Mouse (Mus musculus): ENCODE data around the gene Ddx10. TPM values are rescaled to one million over a fixed set of nuclear protein-coding genes. Genes with fewer than 3 reads are reported as not detected.
A peak's percentile ranks its signal among the peaks of the same experiment; 100 is the strongest.
"Not testable (repeated sequence)": the region's sequence is repeated elsewhere in the genome, so short reads cannot be mapped to it uniquely, and the experiment has no call there.

The Ddx10 gene
- polyA plus RNA-seq, 1 experiment from 2014 or later = 24.1 TPM

DNA sequence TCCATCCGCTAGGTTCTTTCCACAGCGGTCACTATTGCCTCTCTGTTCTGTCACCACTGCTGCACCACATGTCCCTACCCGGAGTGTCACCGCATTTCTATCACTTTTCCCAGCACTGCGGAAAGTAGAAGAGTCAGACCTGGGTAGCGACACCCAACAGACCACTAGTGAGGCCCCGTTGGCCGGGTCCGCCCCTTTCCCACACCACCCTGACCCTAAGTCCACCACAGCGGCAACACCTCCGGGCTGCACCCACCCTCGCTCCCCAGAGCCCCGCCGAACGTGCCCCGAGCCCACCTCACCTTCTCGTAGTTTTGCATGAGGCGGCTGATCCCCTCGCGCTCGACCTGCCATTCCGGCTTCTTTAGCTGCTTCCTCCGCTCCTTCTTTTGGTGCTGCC is 337 bp downstream of the Ddx10 start:
- peak; percentile 48 for ATAC-seq (ENCODE audit: insufficient read depth, low FRiP score)
- Histone ChIP-seq H3K27me3 (ENCODE audit: control insufficient read depth, insufficient read depth, low read length) (no peaks in the 10 kb centered on the region), H3K9me3 (replicated peaks; ENCODE audit: control insufficient read depth, low read length) (no peaks in the 10 kb centered on the region), H3K27ac (ENCODE audit: low read length) (0 out of 2 replicates have a peak overlapping the region, but pooled peaks have one; percentile 22), H3K36me3 (ENCODE audit: control insufficient read depth, insufficient read depth, low read length) (no peaks in the 10 kb centered on the region), H3K9ac (ENCODE audit: low read length) (peak overlapping the region; percentile 83), H3K4me3 (replicated peaks; ENCODE audit: low read length) (peak overlapping the region; percentile 86), H3K4me2 (ENCODE audit: low read depth, low read length) (peak overlapping the region; percentile 89), H3K4me1 (ENCODE audit: control insufficient read depth, insufficient read depth, low read length) (peaks cover 5% of the 10 kb centered on the region)
- 0% methylated on average over 23 of the region's 23 CpGs for WGBS

DNA sequence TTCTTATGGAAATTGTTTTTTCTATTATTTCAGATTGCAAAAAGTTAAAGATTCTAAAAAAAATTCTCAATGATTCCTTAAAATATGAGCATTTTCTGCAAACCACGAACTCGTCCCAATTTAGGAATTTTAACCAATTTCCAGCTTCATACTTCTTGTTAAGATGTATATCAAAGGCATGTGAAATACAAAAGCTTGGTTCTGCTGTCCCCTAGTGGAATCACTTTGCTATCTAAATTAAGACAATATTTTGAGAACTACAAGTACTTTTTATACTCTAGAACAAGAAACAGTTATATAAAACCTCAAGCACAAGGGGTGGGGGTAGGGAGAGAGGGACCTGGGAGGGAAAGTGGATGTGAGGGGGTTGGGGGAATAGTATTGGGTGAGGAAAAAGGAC is 29.7 kb downstream of the Ddx10 start:
- no peak overlapping the region for H3K27ac ChIP-seq (ENCODE audit: low read length)
- H3K4me3 ChIP-seq (replicated peaks; ENCODE audit: low read length) = no peak overlapping the region
- H3K36me3 ChIP-seq (ENCODE audit: control insufficient read depth, insufficient read depth, low read length) = no peaks in the 10 kb centered on the region
- H3K4me2 ChIP-seq (ENCODE audit: low read depth, low read length) = no peak overlapping the region
- ATAC-seq (ENCODE audit: insufficient read depth, low FRiP score) = no peak
- no peaks in the 10 kb centered on the region for H3K9me3 ChIP-seq (replicated peaks; ENCODE audit: control insufficient read depth, low read length)
- whole genome bisulfite sequencing = 80% methylated on average over 2 of the region's 2 CpGs
- H3K27me3 ChIP-seq (ENCODE audit: control insufficient read depth, insufficient read depth, low read length) = no peaks in the 10 kb centered on the region
- no peak overlapping the region for H3K9ac ChIP-seq (ENCODE audit: low read length)
- no peaks in the 10 kb centered on the region for H3K4me1 ChIP-seq (ENCODE audit: control insufficient read depth, insufficient read depth, low read length)

DNA sequence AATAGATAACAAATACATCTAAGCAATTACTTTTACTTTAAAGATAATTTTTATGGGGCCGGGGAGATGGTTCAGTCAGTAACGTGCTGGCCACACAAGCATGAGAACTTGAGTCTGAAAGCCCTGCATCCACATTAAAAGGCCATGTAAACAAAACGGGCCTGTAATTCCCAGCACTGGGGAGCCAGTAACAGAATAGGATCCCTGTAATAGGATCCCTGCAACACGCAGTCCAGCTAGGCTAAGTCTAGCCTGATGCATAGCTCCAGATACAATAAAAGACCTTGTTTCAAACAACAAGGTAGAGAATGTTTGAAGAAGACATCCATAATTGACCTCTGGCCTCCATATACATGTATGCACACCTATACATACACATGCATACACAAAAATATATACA is 39.6 kb downstream of the Ddx10 start:
- ATAC-seq (ENCODE audit: insufficient read depth, low FRiP score) = no peak
- H3K4me3 ChIP-seq (replicated peaks; ENCODE audit: low read length) = no peak overlapping the region
- H3K27ac ChIP-seq (ENCODE audit: low read length) = no peak overlapping the region
- 72% methylated on average over 4 of the region's 4 CpGs for WGBS
- H3K27me3 ChIP-seq (ENCODE audit: control insufficient read depth, insufficient read depth, low read length) = no peaks in the 10 kb centered on the region
- no peaks in the 10 kb centered on the region for H3K9me3 ChIP-seq (replicated peaks; ENCODE audit: control insufficient read depth, low read length)
- H3K4me1 ChIP-seq (ENCODE audit: control insufficient read depth, insufficient read depth, low read length) = no peaks in the 10 kb centered on the region
- H3K4me2 ChIP-seq (ENCODE audit: low read depth, low read length) = no peak overlapping the region
- no peak overlapping the region for H3K9ac ChIP-seq (ENCODE audit: low read length)
- H3K36me3 ChIP-seq (ENCODE audit: control insufficient read depth, insufficient read depth, low read length) = peaks cover 4% of the 10 kb centered on the region; the same call in 1 of the 2 replicates

DNA sequence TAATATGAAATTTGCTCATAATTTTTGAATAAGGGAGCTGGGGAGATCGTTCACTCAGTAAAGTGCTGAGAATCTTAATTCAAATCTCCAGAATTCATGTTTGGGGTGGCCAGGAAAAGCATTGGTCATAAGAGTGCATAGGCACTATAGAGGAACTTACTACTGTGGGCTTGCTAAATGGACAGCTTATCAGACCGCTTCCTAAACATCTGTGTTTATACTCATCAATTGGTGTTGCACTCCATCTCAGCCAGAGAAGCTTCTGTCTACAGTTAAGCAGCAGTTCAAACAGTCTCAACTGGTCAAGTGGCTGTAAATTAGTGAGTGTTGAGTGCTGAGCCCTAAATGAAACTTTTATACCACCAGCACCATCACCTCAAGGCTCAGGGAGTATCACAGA is 73.3 kb downstream of the Ddx10 start:
- H3K4me2 ChIP-seq (ENCODE audit: low read depth, low read length) = no peak overlapping the region
- no peak for ATAC-seq (ENCODE audit: insufficient read depth, low FRiP score)
- H3K27ac ChIP-seq (ENCODE audit: low read length) = no peak overlapping the region
- H3K27me3 ChIP-seq (ENCODE audit: control insufficient read depth, insufficient read depth, low read length) = no peaks in the 10 kb centered on the region
- WGBS = 77% methylated on average over 2 of the region's 2 CpGs
- no peaks in the 10 kb centered on the region for H3K9me3 ChIP-seq (replicated peaks; ENCODE audit: control insufficient read depth, low read length)
- no peaks in the 10 kb centered on the region for H3K4me1 ChIP-seq (ENCODE audit: control insufficient read depth, insufficient read depth, low read length)
- H3K4me3 ChIP-seq (replicated peaks; ENCODE audit: low read length) = no peak overlapping the region
- no peaks in the 10 kb centered on the region for H3K36me3 ChIP-seq (ENCODE audit: control insufficient read depth, insufficient read depth, low read length)
- no peak overlapping the region for H3K9ac ChIP-seq (ENCODE audit: low read length)

DNA sequence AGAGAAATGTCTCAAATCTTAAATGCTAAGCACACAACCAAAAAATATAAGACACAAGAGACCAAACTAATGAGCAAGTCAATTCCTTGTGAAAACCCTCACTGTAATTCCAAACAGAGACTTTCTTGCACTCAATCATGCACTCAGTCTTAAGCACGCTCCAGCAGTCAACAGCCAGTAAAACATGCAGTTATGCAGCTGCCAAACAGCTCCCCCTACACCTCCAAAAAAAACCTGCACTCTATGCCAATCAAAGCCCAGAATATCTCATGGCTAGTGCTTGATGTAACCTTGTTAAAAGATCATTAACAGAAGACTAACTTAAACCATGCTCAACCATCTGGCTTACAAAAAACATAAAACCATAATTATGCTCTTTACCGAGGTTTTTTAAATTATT is 74.6 kb downstream of the Ddx10 start:
- H3K9me3 ChIP-seq (replicated peaks; ENCODE audit: control insufficient read depth, low read length) = no peaks in the 10 kb centered on the region
- ATAC-seq (ENCODE audit: insufficient read depth, low FRiP score) = no peak
- H3K36me3 ChIP-seq (ENCODE audit: control insufficient read depth, insufficient read depth, low read length) = no peaks in the 10 kb centered on the region
- no peaks in the 10 kb centered on the region for H3K27me3 ChIP-seq (ENCODE audit: control insufficient read depth, insufficient read depth, low read length)
- 47% methylated on average over 2 of the region's 2 CpGs for WGBS
- H3K4me2 ChIP-seq (ENCODE audit: low read depth, low read length) = no peak overlapping the region
- H3K27ac ChIP-seq (ENCODE audit: low read length) = no peak overlapping the region
- no peak overlapping the region for H3K4me3 ChIP-seq (replicated peaks; ENCODE audit: low read length)
- no peak overlapping the region for H3K9ac ChIP-seq (ENCODE audit: low read length)
- H3K4me1 ChIP-seq (ENCODE audit: control insufficient read depth, insufficient read depth, low read length) = no peaks in the 10 kb centered on the region

DNA sequence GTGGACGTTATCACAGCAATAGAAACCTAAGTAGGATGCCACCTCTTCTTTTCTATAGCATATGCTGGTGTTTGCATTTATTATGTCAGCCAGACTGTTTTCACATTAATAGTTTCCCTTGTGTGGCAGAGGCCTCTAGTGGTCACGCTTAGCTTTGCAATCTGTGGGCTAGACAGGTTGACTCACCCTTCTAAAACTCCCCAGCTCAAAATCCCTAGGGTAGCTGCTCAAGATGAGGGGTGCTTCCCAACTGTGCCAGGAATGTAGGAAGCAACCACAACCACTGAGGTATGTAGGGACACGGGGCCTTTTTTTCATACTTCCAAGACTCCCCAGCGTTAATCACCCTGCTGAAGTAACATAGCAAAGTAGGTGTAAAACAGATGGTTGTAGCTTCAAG is 103.6 kb downstream of the Ddx10 start:
- H3K9me3 ChIP-seq (replicated peaks; ENCODE audit: control insufficient read depth, low read length) = no peaks in the 10 kb centered on the region
- no peak for ATAC-seq (ENCODE audit: insufficient read depth, low FRiP score)
- no peak overlapping the region for H3K4me2 ChIP-seq (ENCODE audit: low read depth, low read length)
- H3K36me3 ChIP-seq (ENCODE audit: control insufficient read depth, insufficient read depth, low read length) = no peaks in the 10 kb centered on the region
- no peak overlapping the region for H3K9ac ChIP-seq (ENCODE audit: low read length)
- H3K27ac ChIP-seq (ENCODE audit: low read length) = no peak overlapping the region
- H3K4me1 ChIP-seq (ENCODE audit: control insufficient read depth, insufficient read depth, low read length) = no peaks in the 10 kb centered on the region
- no peaks in the 10 kb centered on the region for H3K27me3 ChIP-seq (ENCODE audit: control insufficient read depth, insufficient read depth, low read length)
- WGBS = 37% methylated on average over 4 of the region's 4 CpGs
- H3K4me3 ChIP-seq (replicated peaks; ENCODE audit: low read length) = no peak overlapping the region

DNA sequence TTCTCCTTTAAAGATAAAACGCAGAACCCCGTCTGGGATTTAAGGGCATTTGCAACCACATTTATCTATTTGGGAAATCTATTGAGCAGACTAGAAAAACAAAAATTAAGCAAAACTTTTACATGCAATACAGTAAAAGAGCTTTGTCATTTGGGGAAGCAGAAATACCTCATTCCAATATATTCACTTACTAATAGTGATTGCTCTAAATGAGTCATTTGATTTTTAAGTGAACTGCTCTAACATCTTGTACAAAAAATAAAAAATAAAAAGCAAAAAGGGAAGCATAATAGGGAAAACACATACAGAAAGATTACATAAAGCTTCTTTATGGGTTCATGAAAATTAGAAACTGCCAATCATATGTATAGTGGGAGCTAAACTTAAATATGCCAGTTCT is 104.3 kb downstream of the Ddx10 start:
- no peaks in the 10 kb centered on the region for H3K27me3 ChIP-seq (ENCODE audit: control insufficient read depth, insufficient read depth, low read length)

DNA sequence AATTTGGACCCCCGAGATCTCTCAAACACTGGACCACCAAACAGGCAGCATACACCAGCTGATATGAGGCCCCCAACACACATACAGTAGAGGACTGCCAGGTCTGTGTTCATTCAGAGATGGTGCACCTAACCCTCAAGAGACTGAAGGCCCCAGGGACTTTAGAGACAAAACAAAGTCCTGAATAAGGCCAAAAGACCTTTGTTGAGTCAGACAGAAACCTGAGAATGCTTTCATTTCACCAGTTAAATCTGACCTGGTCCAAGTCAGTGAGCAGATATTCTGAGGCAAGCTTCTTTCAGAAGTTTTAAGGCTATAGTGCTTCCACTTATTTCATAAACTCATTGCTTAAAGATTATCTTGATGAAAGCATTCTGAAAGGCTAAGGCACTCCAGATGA is 105.4 kb downstream of the Ddx10 start:
- not testable (repeated sequence) for H3K9ac ChIP-seq (ENCODE audit: low read length); H3K27ac ChIP-seq (ENCODE audit: low read length); H3K4me2 ChIP-seq (ENCODE audit: low read depth, low read length); H3K36me3 ChIP-seq (ENCODE audit: control insufficient read depth, insufficient read depth, low read length); H3K9me3 ChIP-seq (replicated peaks; ENCODE audit: control insufficient read depth, low read length); ATAC-seq (ENCODE audit: insufficient read depth, low FRiP score); H3K4me1 ChIP-seq (ENCODE audit: control insufficient read depth, insufficient read depth, low read length); H3K27me3 ChIP-seq (ENCODE audit: control insufficient read depth, insufficient read depth, low read length); H3K4me3 ChIP-seq (replicated peaks; ENCODE audit: low read length)
- 94% methylated on average over 1 of the region's 1 CpGs for WGBS

More for the DNA sequence above, 104.3 kb downstream of the Ddx10 start:
- H3K36me3 ChIP-seq (ENCODE audit: control insufficient read depth, insufficient read depth, low read length) = no peaks in the 10 kb centered on the region
- H3K27ac ChIP-seq (ENCODE audit: low read length) = no peak overlapping the region
- H3K4me3 ChIP-seq (replicated peaks; ENCODE audit: low read length) = no peak overlapping the region
- no peak overlapping the region for H3K9ac ChIP-seq (ENCODE audit: low read length)
- H3K9me3 ChIP-seq (replicated peaks; ENCODE audit: control insufficient read depth, low read length) = no peaks in the 10 kb centered on the region
- no peak for ATAC-seq (ENCODE audit: insufficient read depth, low FRiP score)
- H3K4me1 ChIP-seq (ENCODE audit: control insufficient read depth, insufficient read depth, low read length) = no peaks in the 10 kb centered on the region
- H3K4me2 ChIP-seq (ENCODE audit: low read depth, low read length) = no peak overlapping the region
- 92% methylated on average over 2 of the region's 2 CpGs for WGBS

DNA sequence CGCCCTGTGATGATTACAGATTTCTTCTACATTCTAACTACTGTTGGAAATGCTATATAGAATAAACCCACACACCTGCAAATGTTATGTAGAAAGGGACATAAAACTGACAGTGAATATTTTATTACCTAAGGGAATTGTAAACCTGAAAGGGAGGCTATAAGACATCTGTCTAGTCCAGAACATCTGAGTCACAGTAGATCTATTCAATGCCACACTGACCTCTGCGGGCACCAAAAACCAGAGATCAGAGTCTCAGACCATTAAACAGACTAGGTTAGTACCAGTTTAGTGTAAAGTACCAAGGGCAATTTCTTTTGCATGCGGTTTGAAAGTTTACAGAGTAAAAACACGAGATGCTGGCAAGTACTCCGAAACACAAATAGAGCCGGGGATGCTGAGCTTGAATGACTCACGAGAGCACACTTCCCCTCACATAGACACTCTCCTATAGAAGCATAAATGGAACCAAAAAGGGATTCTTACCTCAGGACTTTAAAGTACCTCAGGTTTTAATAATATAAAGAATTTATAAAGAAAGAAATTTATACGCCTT is 107.2 kb downstream of the Ddx10 start:
- no peaks in the 10 kb centered on the region for H3K36me3 ChIP-seq (ENCODE audit: control insufficient read depth, insufficient read depth, low read length)
- no peak for ATAC-seq (ENCODE audit: insufficient read depth, low FRiP score)
- H3K9me3 ChIP-seq (replicated peaks; ENCODE audit: control insufficient read depth, low read length) = no peaks in the 10 kb centered on the region
- H3K4me2 ChIP-seq (ENCODE audit: low read depth, low read length) = no peak overlapping the region
- WGBS = 81% methylated on average over 8 of the region's 8 CpGs
- H3K4me3 ChIP-seq (replicated peaks; ENCODE audit: low read length) = no peak overlapping the region
- no peaks in the 10 kb centered on the region for H3K27me3 ChIP-seq (ENCODE audit: control insufficient read depth, insufficient read depth, low read length)
- no peak overlapping the region for H3K9ac ChIP-seq (ENCODE audit: low read length)
- H3K4me1 ChIP-seq (ENCODE audit: control insufficient read depth, insufficient read depth, low read length) = no peaks in the 10 kb centered on the region
- no peak overlapping the region for H3K27ac ChIP-seq (ENCODE audit: low read length)

DNA sequence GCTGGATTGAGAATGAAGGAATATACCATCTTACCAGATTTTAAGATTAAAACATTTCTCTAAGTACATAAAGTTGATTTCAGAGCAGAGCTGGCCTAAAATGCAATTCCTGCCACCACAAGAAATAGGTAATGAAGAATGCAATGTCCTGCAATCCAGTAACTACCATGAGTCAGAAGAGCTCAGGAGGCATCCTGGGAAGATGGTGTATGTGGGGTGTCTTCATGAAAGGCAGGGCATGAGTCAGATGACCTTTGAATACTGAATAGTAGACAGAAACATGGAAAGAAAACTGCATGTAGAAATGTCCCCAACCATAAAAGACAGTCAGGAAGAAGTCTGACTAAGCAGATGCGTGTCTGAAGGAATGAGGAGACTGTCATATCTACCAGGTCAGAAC is 115.0 kb downstream of the Ddx10 start:
- no peak for ATAC-seq (ENCODE audit: insufficient read depth, low FRiP score)
- Histone ChIP-seq H3K4me3 (replicated peaks; ENCODE audit: low read length) (no peak overlapping the region), H3K4me1 (ENCODE audit: control insufficient read depth, insufficient read depth, low read length) (no peaks in the 10 kb centered on the region), H3K36me3 (ENCODE audit: control insufficient read depth, insufficient read depth, low read length) (no peaks in the 10 kb centered on the region), H3K9ac (ENCODE audit: low read length) (no peak overlapping the region), H3K4me2 (ENCODE audit: low read depth, low read length) (no peak overlapping the region), H3K9me3 (replicated peaks; ENCODE audit: control insufficient read depth, low read length) (no peaks in the 10 kb centered on the region), H3K27me3 (ENCODE audit: control insufficient read depth, insufficient read depth, low read length) (no peaks in the 10 kb centered on the region), H3K27ac (ENCODE audit: low read length) (no peak overlapping the region)
- whole genome bisulfite sequencing = 87% methylated on average over 1 of the region's 1 CpGs
